Mouse (Mus musculus): ENCODE measurements at regions not wholly inside any gene's neighbourhood (a gene's known extent, or its start where the extent isn't known, plus 50 kb on each side); places are given as distances from the start of the nearest gene placed in this dataset.
A peak's percentile ranks its signal among the peaks of the same experiment; 100 is the strongest.
"Not testable (repeated sequence)": the region's sequence is repeated elsewhere in the genome, so short reads cannot be mapped to it uniquely, and the experiment has no call there.

GRCm38 (mm10) chr6:22493632-22494260, 137.7 kb upstream of the Fam3c start:
- Histone ChIP-seq H3K27ac (ENCODE audit: low read depth, low read length) (no peak overlapping the region), H3K9me3 (ENCODE audit: control insufficient read depth) (no peaks in the 10 kb centered on the region), H3K36me3 (ENCODE audit: control insufficient read depth, insufficient read depth) (no peaks in the 10 kb centered on the region), H3K4me3 (ENCODE audit: low read depth, low read length) (no peak overlapping the region), H3K27me3 (replicated peaks; ENCODE audit: control insufficient read depth, insufficient read depth, low read length) (no peaks in the 10 kb centered on the region), H3K4me2 (replicated peaks; ENCODE audit: low read depth) (no peak overlapping the region), H3K4me1 (replicated peaks; ENCODE audit: control insufficient read depth, insufficient read depth, low read length) (no peaks in the 10 kb centered on the region), H3K9ac (ENCODE audit: low read depth, low read length) (no peak overlapping the region)
- TF ChIP-seq CTCF (IDR thresholded peaks at IDR 0.05; ENCODE audit: low read depth): peak; percentile 84
- WGBS: 37% methylated on average over 11 of the region's 11 CpGs
- no peak for ATAC-seq

GRCm38 (mm10) chr6:22492896-22493295, 136.9 kb upstream of the Fam3c start:
- Histone ChIP-seq H3K4me2 (replicated peaks; ENCODE audit: low read depth) (no peak overlapping the region), H3K27me3 (replicated peaks; ENCODE audit: control insufficient read depth, insufficient read depth, low read length) (no peaks in the 10 kb centered on the region), H3K27ac (ENCODE audit: low read depth, low read length) (no peak overlapping the region), H3K4me3 (ENCODE audit: low read depth, low read length) (no peak overlapping the region), H3K9me3 (ENCODE audit: control insufficient read depth) (no peaks in the 10 kb centered on the region), H3K9ac (ENCODE audit: low read depth, low read length) (no peak overlapping the region), H3K36me3 (ENCODE audit: control insufficient read depth, insufficient read depth) (no peaks in the 10 kb centered on the region), H3K4me1 (replicated peaks; ENCODE audit: control insufficient read depth, insufficient read depth, low read length) (no peaks in the 10 kb centered on the region)
- ATAC-seq: no peak
- 84% methylated on average over 17 of the region's 17 CpGs for WGBS
- no peak for TF ChIP-seq CTCF (IDR thresholded peaks at IDR 0.05; ENCODE audit: low read depth)

GRCm38 (mm10) chr6:22490762-22491161, 134.7 kb upstream of the Fam3c start:
- Histone ChIP-seq H3K4me1 (replicated peaks; ENCODE audit: control insufficient read depth, insufficient read depth, low read length) (no peaks in the 10 kb centered on the region), H3K4me2 (replicated peaks; ENCODE audit: low read depth) (no peak overlapping the region), H3K27me3 (replicated peaks; ENCODE audit: control insufficient read depth, insufficient read depth, low read length) (no peaks in the 10 kb centered on the region), H3K36me3 (ENCODE audit: control insufficient read depth, insufficient read depth) (no peaks in the 10 kb centered on the region), H3K4me3 (ENCODE audit: low read depth, low read length) (no peak overlapping the region), H3K9me3 (ENCODE audit: control insufficient read depth) (no peaks in the 10 kb centered on the region), H3K27ac (ENCODE audit: low read depth, low read length) (no peak overlapping the region), H3K9ac (ENCODE audit: low read depth, low read length) (no peak overlapping the region)
- no peak for TF ChIP-seq CTCF (IDR thresholded peaks at IDR 0.05; ENCODE audit: low read depth)
- no peak for ATAC-seq
- WGBS: 59% methylated on average over 6 of the region's 6 CpGs

- ATAC-seq: no peak
- Histone ChIP-seq H3K4me2 (replicated peaks; ENCODE audit: low read depth) (no peak overlapping the region), H3K27me3 (replicated peaks; ENCODE audit: control insufficient read depth, insufficient read depth, low read length) (no peaks in the 10 kb centered on the region), H3K4me1 (replicated peaks; ENCODE audit: control insufficient read depth, insufficient read depth, low read length) (no peaks in the 10 kb centered on the region), H3K9ac (ENCODE audit: low read depth, low read length) (no peak overlapping the region), H3K9me3 (ENCODE audit: control insufficient read depth) (no peaks in the 10 kb centered on the region), H3K27ac (ENCODE audit: low read depth, low read length) (no peak overlapping the region), H3K4me3 (ENCODE audit: low read depth, low read length) (no peak overlapping the region), H3K36me3 (ENCODE audit: control insufficient read depth, insufficient read depth) (no peaks in the 10 kb centered on the region)
- 68% methylated on average over 3 of the region's 3 CpGs for WGBS
- no peak for TF ChIP-seq CTCF (IDR thresholded peaks at IDR 0.05; ENCODE audit: low read depth)
These were observed 131.4 kb upstream of the Fam3c start for GRCm38 (mm10) chr6:22487467-22487866.

GRCm38 (mm10) chr6:22485828-22486518, 129.9 kb upstream of the Fam3c start:
- no peak for ATAC-seq
- Histone ChIP-seq H3K27me3 (replicated peaks; ENCODE audit: control insufficient read depth, insufficient read depth, low read length) (no peaks in the 10 kb centered on the region), H3K27ac (ENCODE audit: low read depth, low read length) (no peak overlapping the region), H3K9ac (ENCODE audit: low read depth, low read length) (no peak overlapping the region), H3K9me3 (ENCODE audit: control insufficient read depth) (no peaks in the 10 kb centered on the region), H3K36me3 (ENCODE audit: control insufficient read depth, insufficient read depth) (no peaks in the 10 kb centered on the region), H3K4me1 (replicated peaks; ENCODE audit: control insufficient read depth, insufficient read depth, low read length) (no peaks in the 10 kb centered on the region), H3K4me2 (replicated peaks; ENCODE audit: low read depth) (no peak overlapping the region), H3K4me3 (ENCODE audit: low read depth, low read length) (no peak overlapping the region)
- WGBS: 52% methylated on average over 11 of the region's 11 CpGs
- TF ChIP-seq CTCF (IDR thresholded peaks at IDR 0.05; ENCODE audit: low read depth): no peak

- WGBS: 83% methylated on average over 4 of the region's 4 CpGs
- H3K9ac ChIP-seq (ENCODE audit: low read depth, low read length); H3K4me3 ChIP-seq (ENCODE audit: low read depth, low read length); H3K27me3 ChIP-seq (replicated peaks; ENCODE audit: control insufficient read depth, insufficient read depth, low read length); H3K27ac ChIP-seq (ENCODE audit: low read depth, low read length); H3K4me1 ChIP-seq (replicated peaks; ENCODE audit: control insufficient read depth, insufficient read depth, low read length); H3K4me2 ChIP-seq (replicated peaks; ENCODE audit: low read depth); H3K36me3 ChIP-seq (ENCODE audit: control insufficient read depth, insufficient read depth); H3K9me3 ChIP-seq (ENCODE audit: control insufficient read depth); ATAC-seq: not testable (repeated sequence)
These were observed 126.2 kb upstream of the Fam3c start for GRCm38 (mm10) chr6:22482257-22482656.

All from intestine, postnatal 0 days (tissue).